Mouse (Mus musculus) ovary, adult 2 months (tissue): ENCODE measurements around the gene Senp7. TPM values are rescaled to one million over a fixed set of nuclear protein-coding genes. Genes with fewer than 3 reads are reported as not detected.

Source experiments
- polyA plus RNA-seq: library from polyadenylated mRNA; depleted of rRNA; stranded (reverse); fragments of >200 nt; gene quantifications from 2 replicates; pipeline ENCODE4 v1.2.3, GENCODE M21; 2012; rRNA removed

Senp7 gene
- 1.3 and 1.9 TPM in 2 replicates for polyA plus RNA-seq

GRCm38 (mm10) chr16:56048038-56048437, at the start of gene Senp7:
Senp7 (plus strand) TSS chr16:56048338.

GRCm38 (mm10) chr16:56029661-56030082, 18.5 kb upstream of the Senp7 start, which contains the start of gene Pcnp:
Pcnp (minus strand) TSS chr16:56029739.

GRCm38 (mm10) chr16:56037138-56038010, 10.8 kb upstream of the Senp7 start, which contains the start of gene Trmt10c:
Trmt10c (minus strand) TSS chr16:56037819.

GRCm38 (mm10) chr16:56204051-56204450, 155.9 kb downstream of the Senp7 start, which contains the start of gene Impg2:
Impg2 (plus strand) TSS chr16:56204313.

Other genes starting within 250 kb of the Senp7 start
- gene Nfkbiz, start 209.4 kb upstream of the Senp7 start, polyA plus RNA-seq = 8.4 and 14.3 TPM in 2 replicates
- gene Nxpe3, start 153.1 kb upstream of the Senp7 start, polyA plus RNA-seq = 0.53 and 0.75 TPM in 2 replicates
- gene Cep97, start 113.5 kb upstream of the Senp7 start, polyA plus RNA-seq = 0.64 and 0.74 TPM in 2 replicates
- 83.0 and 88.8 TPM in 2 replicates for gene Rpl24, start 82.1 kb upstream of the Senp7 start, polyA plus RNA-seq
- 5.3 and 6.1 TPM in 2 replicates for gene Zbtb11, start 74.5 kb upstream of the Senp7 start, polyA plus RNA-seq
- gene Pcnp, start 18.6 kb upstream of the Senp7 start, polyA plus RNA-seq = 4.1 and 5.8 TPM in 2 replicates
- gene Trmt10c, start 10.5 kb upstream of the Senp7 start, polyA plus RNA-seq = 4.0 and 5.1 TPM in 2 replicates
- 0.03 and 0.09 TPM in 2 replicates for gene Impg2, start 156.0 kb downstream of the Senp7 start, polyA plus RNA-seq